Mouse (Mus musculus): ENCODE data around the gene Strada. TPM values are rescaled to one million over a fixed set of nuclear protein-coding genes. Genes with fewer than 3 reads are reported as not detected.

Strada gene
- polyA plus RNA-seq, 1 experiment from 2014 or later = 31.1 TPM

DNA sequence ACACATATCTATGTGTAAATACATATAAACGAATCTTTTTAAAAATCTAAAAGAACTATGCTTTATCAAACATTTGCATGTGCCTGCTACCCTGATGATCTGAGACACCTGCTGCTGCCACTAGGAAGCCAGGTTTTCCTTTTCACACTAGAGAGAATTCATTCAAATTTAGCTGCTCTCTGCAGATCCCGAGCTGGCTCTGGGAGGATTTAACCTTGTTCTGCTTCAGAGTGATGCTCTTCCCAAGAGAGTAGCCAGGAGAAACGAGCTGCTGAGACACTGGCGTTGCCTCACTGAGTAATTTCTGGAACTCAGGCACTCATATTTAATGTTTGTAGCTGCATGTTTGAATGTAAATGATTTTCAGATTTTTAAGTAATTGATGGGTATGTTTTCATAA is 77.2 kb downstream of the Strada start:
- no peak for DNase-seq (ENCODE audit: low spot score)
- Histone ChIP-seq H3K4me1 (ENCODE audit: control insufficient read depth, insufficient read depth, low read length) (no peaks in the 10 kb centered on the region), H3K4me2 (ENCODE audit: low read length) (no peak overlapping the region), H3K4me3 (ENCODE audit: low read depth, low read length) (no peak overlapping the region), H3K9ac (ENCODE audit: low read length) (no peak overlapping the region), H3K27ac (ENCODE audit: low read depth, low read length) (no peak overlapping the region), H3K36me3 (ENCODE audit: control insufficient read depth, insufficient read depth, low read length) (peaks cover 44% of the 10 kb centered on the region), H3K9me3 (replicated peaks; ENCODE audit: control insufficient read depth, low read length) (no peaks in the 10 kb centered on the region), H3K27me3 (replicated peaks; ENCODE audit: control insufficient read depth, insufficient read depth, low read length) (no peaks in the 10 kb centered on the region)
- 83% methylated on average over 4 of the region's 4 CpGs for WGBS
- ATAC-seq = no peak

DNA sequence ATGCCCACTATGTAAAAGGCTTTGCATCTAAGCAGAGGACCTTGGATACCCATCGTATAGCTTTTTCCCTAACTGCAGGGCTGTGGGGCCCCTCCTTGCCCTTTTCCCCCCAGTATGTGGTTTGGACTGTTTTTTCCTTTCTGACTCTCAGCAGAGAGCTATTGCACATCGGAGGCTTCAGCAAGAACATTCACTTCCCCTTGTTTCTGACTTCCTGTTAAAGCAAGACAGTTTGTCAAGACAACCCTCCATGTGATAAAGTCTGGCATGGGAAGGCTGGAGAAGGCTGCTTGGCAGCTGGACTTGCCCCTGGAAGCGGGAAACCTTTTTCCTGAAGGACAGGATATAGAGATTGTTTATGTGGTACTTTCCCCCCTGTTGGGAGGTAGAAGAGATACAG is 79.2 kb downstream of the Strada start:
- no peak overlapping the region for H3K27ac ChIP-seq (ENCODE audit: low read depth, low read length)
- 92% methylated on average over 3 of the region's 3 CpGs for WGBS
- peaks cover 48% of the 10 kb centered on the region for H3K36me3 ChIP-seq (ENCODE audit: control insufficient read depth, insufficient read depth, low read length)
- ATAC-seq = no peak
- H3K4me2 ChIP-seq (ENCODE audit: low read length) = no peak overlapping the region
- no peak overlapping the region for H3K4me3 ChIP-seq (ENCODE audit: low read depth, low read length)
- H3K9ac ChIP-seq (ENCODE audit: low read length) = no peak overlapping the region
- H3K9me3 ChIP-seq (replicated peaks; ENCODE audit: control insufficient read depth, low read length) = no peaks in the 10 kb centered on the region
- no peaks in the 10 kb centered on the region for H3K4me1 ChIP-seq (ENCODE audit: control insufficient read depth, insufficient read depth, low read length)
- no peak for DNase-seq (ENCODE audit: low spot score)
- no peaks in the 10 kb centered on the region for H3K27me3 ChIP-seq (replicated peaks; ENCODE audit: control insufficient read depth, insufficient read depth, low read length)

DNA sequence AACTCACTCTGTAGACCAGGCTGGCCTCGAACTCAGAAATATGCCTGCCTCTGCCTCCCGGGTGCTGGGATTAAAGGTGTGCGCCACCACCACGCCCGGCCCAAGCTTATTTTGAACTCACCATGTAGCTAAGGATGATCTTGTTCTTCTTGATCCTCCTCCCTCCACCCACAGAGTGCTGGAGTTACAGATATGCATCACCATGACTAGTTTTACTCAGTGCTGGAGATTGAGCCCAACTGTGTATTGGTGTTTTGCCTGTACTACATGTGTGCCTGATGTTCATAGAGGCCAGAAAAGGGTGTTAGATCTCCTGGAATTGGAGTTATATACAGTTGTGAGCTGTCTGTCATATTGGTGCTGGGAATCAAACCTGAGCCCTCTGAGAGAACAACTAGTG is 79.7 kb downstream of the Strada start:
- H3K27ac ChIP-seq (ENCODE audit: low read depth, low read length) = no peak overlapping the region
- no peaks in the 10 kb centered on the region for H3K27me3 ChIP-seq (replicated peaks; ENCODE audit: control insufficient read depth, insufficient read depth, low read length)
- H3K9me3 ChIP-seq (replicated peaks; ENCODE audit: control insufficient read depth, low read length) = no peaks in the 10 kb centered on the region
- DNase-seq (ENCODE audit: low spot score) = no peak
- no peak overlapping the region for H3K4me3 ChIP-seq (ENCODE audit: low read depth, low read length)
- ATAC-seq = no peak
- no peaks in the 10 kb centered on the region for H3K4me1 ChIP-seq (ENCODE audit: control insufficient read depth, insufficient read depth, low read length)
- H3K4me2 ChIP-seq (ENCODE audit: low read length) = no peak overlapping the region
- no peak overlapping the region for H3K9ac ChIP-seq (ENCODE audit: low read length)
- H3K36me3 ChIP-seq (ENCODE audit: control insufficient read depth, insufficient read depth, low read length) = peaks cover 52% of the 10 kb centered on the region
- WGBS = 98% methylated on average over 5 of the region's 5 CpGs

Other genes with a start within 250 kb of the Strada start
- gene Cyb561, start 248.8 kb downstream of the Strada start, polyA plus RNA-seq (2014; fragmentation: Nextera tagmentation; extraction: Ambion mirVana) = 26.0 and 32.5 TPM in 2 replicates
- gene Ace, start 234.2 kb downstream of the Strada start, polyA plus RNA-seq (2014; fragmentation: Nextera tagmentation; extraction: Ambion mirVana) = 1.9 and 3.1 TPM in 2 replicates
- not detected in 2 replicates for gene Ace3, start 207.5 kb downstream of the Strada start, polyA plus RNA-seq (2014; fragmentation: Nextera tagmentation; extraction: Ambion mirVana)
- gene Kcnh6, start 194.0 kb downstream of the Strada start, polyA plus RNA-seq (2014; fragmentation: Nextera tagmentation; extraction: Ambion mirVana) = 0.48 and 0.57 TPM in 2 replicates
- gene Dcaf7, start 165.3 kb downstream of the Strada start, polyA plus RNA-seq (2014; fragmentation: Nextera tagmentation; extraction: Ambion mirVana) = 76.2 and 93.6 TPM in 2 replicates
- gene Taco1, start 136.1 kb downstream of the Strada start, polyA plus RNA-seq (2014; fragmentation: Nextera tagmentation; extraction: Ambion mirVana) = 5.7 and 7.0 TPM in 2 replicates
- 9.0 and 11.0 TPM in 2 replicates for gene Map3k3, start 117.6 kb downstream of the Strada start, polyA plus RNA-seq (2014; fragmentation: Nextera tagmentation; extraction: Ambion mirVana)
- not detected in 2 replicates for gene Gm10840, start 41.3 kb downstream of the Strada start, polyA plus RNA-seq (2014; fragmentation: Nextera tagmentation; extraction: Ambion mirVana)
- 223 and 240 TPM in 2 replicates for gene Limd2, start 41.3 kb downstream of the Strada start, polyA plus RNA-seq (2014; fragmentation: Nextera tagmentation; extraction: Ambion mirVana)
- gene Ccdc47, start 14.2 kb upstream of the Strada start, polyA plus RNA-seq (2014; fragmentation: Nextera tagmentation; extraction: Ambion mirVana) = 71.0 and 80.1 TPM in 2 replicates
- 65.6 and 75.2 TPM in 2 replicates for gene Ddx42, start 14.8 kb upstream of the Strada start, polyA plus RNA-seq (2014; fragmentation: Nextera tagmentation; extraction: Ambion mirVana)
- 34.6 and 35.8 TPM in 2 replicates for gene Ftsj3, start 53.9 kb upstream of the Strada start, polyA plus RNA-seq (2014; fragmentation: Nextera tagmentation; extraction: Ambion mirVana)
- 279 and 286 TPM in 2 replicates for gene Psmc5, start 54.0 kb upstream of the Strada start, polyA plus RNA-seq (2014; fragmentation: Nextera tagmentation; extraction: Ambion mirVana)
- 11.1 and 11.7 TPM in 2 replicates for gene Smarcd2, start 70.8 kb upstream of the Strada start, polyA plus RNA-seq (2014; fragmentation: Nextera tagmentation; extraction: Ambion mirVana)
- gene Tcam1, start 74.5 kb upstream of the Strada start, polyA plus RNA-seq (2014; fragmentation: Nextera tagmentation; extraction: Ambion mirVana) = 0.05 and 0.22 TPM in 2 replicates
- not detected in 2 replicates for gene Gh, start 99.7 kb upstream of the Strada start, polyA plus RNA-seq (2014; fragmentation: Nextera tagmentation; extraction: Ambion mirVana)
- 0.79 and 0.95 TPM in 2 replicates for gene Cd79b, start 112.6 kb upstream of the Strada start, polyA plus RNA-seq (2014; fragmentation: Nextera tagmentation; extraction: Ambion mirVana)
- not detected in 2 replicates for gene Scn4a, start 151.1 kb upstream of the Strada start, polyA plus RNA-seq (2014; fragmentation: Nextera tagmentation; extraction: Ambion mirVana)
- not detected in 2 replicates for gene Prr29, start 163.3 kb upstream of the Strada start, polyA plus RNA-seq (2014; fragmentation: Nextera tagmentation; extraction: Ambion mirVana)
- 16.0 and 17.9 TPM in 2 replicates for gene Icam2, start 185.9 kb upstream of the Strada start, polyA plus RNA-seq (2014; fragmentation: Nextera tagmentation; extraction: Ambion mirVana)